Comparison of ENCODE assay signal across 14 mouse cellular contexts in the genomic region with DNA sequence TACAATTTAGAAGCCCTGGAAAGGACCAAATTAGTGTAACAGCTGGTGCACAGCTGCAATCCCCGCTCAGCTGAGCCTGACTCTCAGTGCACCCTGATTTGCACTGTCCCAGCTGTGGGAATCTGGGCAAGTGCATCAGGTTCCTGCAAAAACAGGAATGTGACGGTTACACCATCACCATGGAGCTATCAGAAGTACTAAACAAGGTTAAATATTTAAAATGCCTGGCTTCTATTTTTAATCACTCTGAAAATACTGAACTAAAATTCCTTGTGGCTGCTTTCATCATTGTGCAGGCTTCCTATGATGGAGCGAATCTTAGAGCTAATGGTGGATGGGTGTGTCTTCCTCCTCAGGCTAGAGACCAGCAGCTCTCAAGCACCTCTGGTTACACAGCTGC. TPM values are rescaled to one million over a fixed set of nuclear protein-coding genes. Genes with fewer than 3 reads are reported as not detected.
DNase-seq lines count a peak whose midpoint lies in the region; ATAC-seq lines count a peak whose summit lies in the region.
"Had no signal": no experiment of that assay in that cellular context is flagged by ENCODE, and none has a peak within 500 bp of the region (broad histone marks: within the 10 kb centered on the region; RNA-seq: fewer than 3 reads in every experiment).

No protein-coding gene starts in this region.

- DNase-seq in embryonic facial prominence, embryonic 14.5 days (ENCODE audit: low spot score), result peak; percentile 49
- DNase-seq in embryonic facial prominence, embryonic 10.5 days (ENCODE audit: low spot score), result no peak
- peak; percentile 36 for DNase-seq in gastrocnemius, postnatal 14 days
- DNase-seq in lung, postnatal 10 days, result peak; percentile 51
- no peak for DNase-seq in urinary bladder, adult 18-20 months (ENCODE audit: low spot score in 2 of 2)
- no peak for DNase-seq in c-Kit-positive CD71-positive TER-119-positive erythroid progenitor cells, embryonic 14.5 days (ENCODE audit: low spot score)
- DNase-seq in urinary bladder, postnatal 10 days (ENCODE audit: low spot score), result no peak
- DNase-seq: cerebellum, adult 18-20 months; embryo, embryonic 11 days; left cerebral cortex, postnatal 4 days; right cerebral cortex, postnatal 4 days had no signal

- no peaks in the 10 kb centered on the region for H3K27me3 ChIP-seq in embryonic facial prominence, embryonic 14.5 days (replicated peaks; ENCODE audit: control insufficient read depth, insufficient read depth, low read length)
- H3K27me3 ChIP-seq in embryonic facial prominence, embryonic 10.5 days (replicated peaks; ENCODE audit: low read depth, poor library complexity, severe bottlenecking), result no peaks in the 10 kb centered on the region
- H3K27me3 ChIP-seq in heart, embryonic 15.5 days, result no peaks in the 10 kb centered on the region
- H3K27me3 ChIP-seq: lung, embryonic 15.5 days had no signal

- 51% methylated on average over 3 of the region's 3 CpGs for WGBS in embryonic facial prominence, embryonic 14.5 days
- 84% methylated on average over 3 of the region's 3 CpGs for WGBS in embryonic facial prominence, embryonic 10.5 days
- WGBS in heart, embryonic 15.5 days, result 36% methylated on average over 3 of the region's 3 CpGs

- H3K9me3 ChIP-seq in embryonic facial prominence, embryonic 14.5 days (ENCODE audit: control insufficient read depth, low read length), result no peaks in the 10 kb centered on the region
- H3K9me3 ChIP-seq in embryonic facial prominence, embryonic 10.5 days, result no peaks in the 10 kb centered on the region
- H3K9me3 ChIP-seq in heart, embryonic 15.5 days (replicated peaks), result no peaks in the 10 kb centered on the region
- H3K9me3 ChIP-seq: lung, embryonic 15.5 days had no signal

- peak; percentile 72; the same call in 1 of the 2 replicates for ATAC-seq in embryonic facial prominence, embryonic 14.5 days (ENCODE audit: low read depth)
- peak; percentile 67; the same call in 1 of the 2 replicates for ATAC-seq in heart, embryonic 15.5 days (replicated peaks; ENCODE audit: insufficient number of reproducible peaks, insufficient read depth, low FRiP score, low read depth)

- no peak overlapping the region for H3K9ac ChIP-seq in embryonic facial prominence, embryonic 14.5 days (ENCODE audit: low read depth, low read length)
- H3K9ac ChIP-seq in heart, embryonic 15.5 days, result no peak overlapping the region
- H3K9ac ChIP-seq: lung, embryonic 15.5 days had no signal

- H3K4me2 ChIP-seq in embryonic facial prominence, embryonic 14.5 days (ENCODE audit: low read depth, low read length), result no peak overlapping the region
- H3K4me2 ChIP-seq in heart, embryonic 15.5 days, result peak overlapping the region; percentile 19; the same call in 1 of the 2 replicates
- H3K4me2 ChIP-seq: lung, embryonic 15.5 days had no signal

- no peak overlapping the region for H3K27ac ChIP-seq in embryonic facial prominence, embryonic 14.5 days (replicated peaks; ENCODE audit: low read depth, low read length)
- no peak overlapping the region for H3K27ac ChIP-seq in embryonic facial prominence, embryonic 10.5 days (replicated peaks)
- H3K27ac ChIP-seq in heart, embryonic 15.5 days, result peak overlapping the region; percentile 85
- H3K27ac ChIP-seq: layer of hippocampus, adult 2 months; lung, embryonic 15.5 days had no signal

- no peaks in the 10 kb centered on the region for H3K36me3 ChIP-seq in embryonic facial prominence, embryonic 14.5 days (ENCODE audit: control insufficient read depth, insufficient read depth, low read length)
- H3K36me3 ChIP-seq in embryonic facial prominence, embryonic 10.5 days (replicated peaks), result no peaks in the 10 kb centered on the region
- H3K36me3 ChIP-seq in heart, embryonic 15.5 days, result no peaks in the 10 kb centered on the region
- H3K36me3 ChIP-seq: lung, embryonic 15.5 days had no signal

- H3K4me3 ChIP-seq in embryonic facial prominence, embryonic 14.5 days (ENCODE audit: low read depth, low read length), result no peak overlapping the region
- H3K4me3 ChIP-seq in embryonic facial prominence, embryonic 10.5 days, result no peak overlapping the region
- H3K4me3 ChIP-seq in heart, embryonic 15.5 days, result no peak overlapping the region
- H3K4me3 ChIP-seq: layer of hippocampus, adult 2 months; lung, embryonic 15.5 days had no signal

- peaks cover 11% of the 10 kb centered on the region for H3K4me1 ChIP-seq in embryonic facial prominence, embryonic 14.5 days (ENCODE audit: control insufficient read depth, insufficient read depth, low read length)
- H3K4me1 ChIP-seq in embryonic facial prominence, embryonic 10.5 days, result peaks cover 41% of the 10 kb centered on the region
- H3K4me1 ChIP-seq in heart, embryonic 15.5 days (replicated peaks), result peaks cover 80% of the 10 kb centered on the region

- intact Hi-C loops in gastrocnemius, postnatal 14 days (cut with DNase I; ENCODE audit: low total_unique reads), result no loop called here

RNA-seq across cellular contexts. Expression of a gene that starts 29.3 kb away (rescaled TPM):
- polyA plus RNA-seq in embryonic facial prominence, embryonic 14.5 days (2014; fragmentation: Nextera tagmentation; extraction: Ambion mirVana), result 19.1 and 20.3 TPM in 2 replicates
- polyA plus RNA-seq in embryonic facial prominence, embryonic 10.5 days (2016; fragmentation: Nextera tagmentation; extraction: Ambion mirVana), result 15.7 and 23.1 TPM in 2 replicates
- total RNA-seq in gastrocnemius, postnatal 14 days (2021), result 10 to 100 TPM; 26.8 to 33.7 TPM
- polyA plus RNA-seq in heart, embryonic 15.5 days (2015; fragmentation: Nextera tagmentation; extraction: Ambion mirVana), result 16.7 and 17.2 TPM in 2 replicates

Comparison
In these comparisons a context has a peak if more than half of its experiments do, and no peak if none do; other contexts are left out.
1. DNase-seq: peak in embryonic facial prominence, embryonic 14.5 days (single experiment), gastrocnemius, postnatal 14 days (single experiment) and lung, postnatal 10 days (single experiment); none in embryonic facial prominence, embryonic 10.5 days (single experiment), urinary bladder, adult 18-20 months (0 of 2), c-Kit-positive CD71-positive TER-119-positive erythroid progenitor cells, embryonic 14.5 days (single experiment) and urinary bladder, postnatal 10 days (single experiment).